ENCODE assay signal across 8 mouse cellular contexts in the genomic region with DNA sequence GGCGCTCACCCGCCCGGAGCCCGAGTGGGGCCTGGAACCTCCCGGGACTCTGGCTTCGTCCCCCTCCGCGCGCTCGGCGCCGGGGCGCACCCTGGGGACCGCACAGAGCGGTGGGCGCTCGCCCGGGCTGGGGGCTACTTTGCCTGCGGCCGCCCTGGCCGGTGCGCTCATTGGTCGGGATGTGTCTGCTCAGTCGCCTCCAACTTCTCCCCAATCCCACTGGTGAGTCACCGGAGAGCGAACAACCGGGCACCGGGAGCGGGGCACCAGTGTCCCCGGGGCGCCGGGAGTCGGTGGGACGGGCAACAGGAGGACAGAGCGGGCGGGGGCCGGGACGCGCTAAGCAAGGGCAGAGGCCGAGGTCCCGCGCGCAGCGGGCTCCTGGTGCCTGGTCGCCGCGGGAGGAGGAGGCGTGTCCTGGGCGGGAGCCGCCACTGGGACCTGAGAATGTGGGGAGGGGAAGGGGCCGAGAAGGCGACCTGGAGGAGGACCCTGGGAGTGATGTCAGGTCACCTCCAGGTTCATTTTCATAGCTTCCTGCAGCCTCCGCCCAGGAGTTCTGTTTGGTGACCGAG. TPM values are rescaled to one million over a fixed set of nuclear protein-coding genes. Genes with fewer than 3 reads are reported as not detected.
DNase-seq lines count a peak whose midpoint lies in the region; ATAC-seq and TF ChIP-seq lines count a peak whose summit lies in the region.

No protein-coding gene starts in this region.

- WGBS in forebrain, embryonic 15.5 days, result under 1% methylated on average over 54 of the region's 54 CpGs
- 1% methylated on average over 28 of the region's 54 CpGs for WGBS in lung, postnatal 0 days

- H3K9me3 ChIP-seq in ES-E14 (ENCODE audit: control insufficient read depth, insufficient read depth, low read depth, low read length), result no peaks in the 10 kb centered on the region
- H3K9me3 ChIP-seq in forebrain, embryonic 15.5 days, result no peaks in the 10 kb centered on the region
- H3K9me3 ChIP-seq in lung, postnatal 0 days (ENCODE audit: low read length), result no peaks in the 10 kb centered on the region

- H3K9ac ChIP-seq in ES-E14 (ENCODE audit: insufficient read depth, low read depth, low read length, poor library complexity, severe bottlenecking), result peak overlapping the region; percentile 94
- H3K9ac ChIP-seq in forebrain, embryonic 15.5 days (replicated peaks), result peak overlapping the region; percentile 65
- peak overlapping the region; percentile 43 for H3K9ac ChIP-seq in lung, postnatal 0 days (replicated peaks; ENCODE audit: low read depth)

- peak overlapping the region; percentile 100 for H3K4me2 ChIP-seq in forebrain, embryonic 15.5 days (replicated peaks)
- H3K4me2 ChIP-seq in lung, postnatal 0 days (replicated peaks; ENCODE audit: low read depth, low read length), result peak overlapping the region; percentile 90

- in situ Hi-C loops in ES-E14 (cut with MboI; ENCODE audit: low sequenced_read_pairs in 2 of 2, unreplicated experiment in 2 of 2), result no loop called here

- TF ChIP-seq CTCF in lung, postnatal 0 days (IDR thresholded peaks at IDR 0.05), result no peak

- intact Hi-C loops in heart, postnatal 14 days (cut with DNase I), result loop anchor here (10.0 kb wide), 1 partner anchor 119 kb away; no protein-coding TSS in a partner anchor

- peak; percentile 88 for ATAC-seq in forebrain, embryonic 15.5 days (replicated peaks)
- ATAC-seq in lung, postnatal 0 days, result peak; percentile 78
- ATAC-seq in erythroid progenitor cell, adult 5-6 weeks (replicated peaks; ENCODE audit: low FRiP score, poor library complexity, severe bottlenecking), result no peak

- peak; percentile 68 for DNase-seq in ES-E14 (ENCODE audit: low read depth, low spot score)
- peak; percentile 23 to 26 for DNase-seq in adrenal gland, postnatal 4 days (ENCODE audit: low spot score in 2 of 2)
- peak; percentile 57 to 63 for DNase-seq in heart, postnatal 14 days
- DNase-seq in kidney, postnatal 25 days, result peak; percentile 76 to 91
- peak; percentile 54 for DNase-seq in lung, postnatal 0 days (ENCODE audit: low spot score)
- DNase-seq in retina, postnatal 1 day, result peak; percentile 65

- H3K36me3 ChIP-seq in ES-E14 (ENCODE audit: control insufficient read depth, insufficient read depth, low read length, poor library complexity, severe bottlenecking), result no peaks in the 10 kb centered on the region
- no peaks in the 10 kb centered on the region for H3K36me3 ChIP-seq in forebrain, embryonic 15.5 days
- no peaks in the 10 kb centered on the region for H3K36me3 ChIP-seq in lung, postnatal 0 days (ENCODE audit: insufficient read depth, low read length)

- peaks cover 4 to 11% of the 10 kb centered on the region in 2 experiments; a peak in 1 of 4 replicates for H3K4me1 ChIP-seq in ES-E14 (ENCODE audit: control insufficient read depth in 2 of 2, insufficient read depth in 2 of 2, low read length in 2 of 2, poor library complexity in 1 of 2)
- H3K4me1 ChIP-seq in forebrain, embryonic 15.5 days, result peaks cover 10% of the 10 kb centered on the region; the same call in 1 of the 2 replicates
- no peaks in the 10 kb centered on the region for H3K4me1 ChIP-seq in lung, postnatal 0 days (ENCODE audit: insufficient read depth, low read depth, low read length)

- TF ChIP-seq EP300 in lung, postnatal 0 days (IDR thresholded peaks at IDR 0.05), result no peak

- H3K27ac ChIP-seq in ES-E14 (ENCODE audit: insufficient read depth, low read depth, low read length, poor library complexity, severe bottlenecking), result peak overlapping the region; percentile 88
- H3K27ac ChIP-seq in forebrain, embryonic 15.5 days (replicated peaks), result 0 out of 2 replicates have a peak overlapping the region, but pooled peaks have one; percentile 21
- H3K27ac ChIP-seq in lung, postnatal 0 days (ENCODE audit: low read length), result peak overlapping the region; percentile 76

- H3K4me3 ChIP-seq in ES-E14 (ENCODE audit: insufficient read depth in 1 of 2, low read depth in 1 of 2, low read length in 2 of 2, poor library complexity in 1 of 2, severe bottlenecking in 1 of 2), result peak overlapping the region; percentile 84 to 87
- H3K4me3 ChIP-seq in forebrain, embryonic 15.5 days, result peak overlapping the region; percentile 69
- peak overlapping the region; percentile 56 for H3K4me3 ChIP-seq in lung, postnatal 0 days (ENCODE audit: low read depth, low read length)

- H3K27me3 ChIP-seq in forebrain, embryonic 15.5 days, result peaks cover 9% of the 10 kb centered on the region; the same call in 1 of the 2 replicates
- no peaks in the 10 kb centered on the region; the same call in 1 of the 2 replicates for H3K27me3 ChIP-seq in lung, postnatal 0 days (replicated peaks; ENCODE audit: insufficient read depth, low read length)

TF ChIP-seq in ES-E14, 5 proteins besides CTCF, POLR2A, EP300 and RAD21:
- TF ChIP-seq CHD2 (IDR thresholded peaks at IDR 0.05; ENCODE audit: low read depth, low read length), result no peak
- no peak for TF ChIP-seq ZC3H11A (IDR thresholded peaks at IDR 0.05; ENCODE audit: borderline replicate concordance, low read depth, low read length)
- no peak for TF ChIP-seq HCFC1 (IDR thresholded peaks at IDR 0.05; ENCODE audit: borderline replicate concordance, insufficient read depth, low read length)
- no peak for TF ChIP-seq ZNF384 (IDR thresholded peaks at IDR 0.05; ENCODE audit: low read depth, low read length)
- TF ChIP-seq MAFK (IDR thresholded peaks at IDR 0.05; ENCODE audit: insufficient read depth, low read depth, low read length), result no peak
TF ChIP-seq in ES-E14: peak in this region for 0.

RNA-seq across cellular contexts. Expression of a gene that starts 54.4 kb away (rescaled TPM):
- total RNA-seq in ES-E14 (2012; rRNA removed), result 37.5 and 73.3 TPM in 2 replicates
- total RNA-seq in adrenal gland, postnatal 4 days (2021), result 10 to 100 TPM; 27.5 to 45.8 TPM
- 2.6 and 3.3 TPM in 2 replicates for polyA plus RNA-seq in forebrain, embryonic 15.5 days (2015; fragmentation: Nextera tagmentation; extraction: Ambion mirVana)
- total RNA-seq in heart, postnatal 14 days (2021), result 10 to 100 TPM; 10.2 to 11.9 TPM
- 14.2 and 16.5 TPM in 2 replicates for polyA plus RNA-seq in lung, postnatal 0 days (2015; fragmentation: Nextera tagmentation; extraction: Ambion mirVana)
- total RNA-seq in erythroid progenitor cell, adult 5-6 weeks (2015; ENCODE audit: low replicate concordance), result 1.4 TPM in 1 of 2 replicates, not detected in the other
- total RNA-seq in erythroid progenitor cell, adult 5-6 weeks (2017; ENCODE audit: low replicate concordance), result 0.13 TPM in 1 of 2 replicates, not detected in the other

Comparison
In these comparisons a context has a peak if more than half of its experiments do, and no peak if none do; other contexts are left out.
1. DNase-seq: peak in every context shown above with its lines; median percentile 84 in kidney, postnatal 25 days; 68 in ES-E14; 65 in retina, postnatal 1 day; 60 in heart, postnatal 14 days; 54 in lung, postnatal 0 days; 24 in adrenal gland, postnatal 4 days.
2. H3K27ac ChIP-seq: peak in every context shown above with its lines; median percentile 88 in ES-E14; 76 in lung, postnatal 0 days; 21 in forebrain, embryonic 15.5 days.
3. H3K9ac ChIP-seq: peak in every context shown above with its lines; median percentile 94 in ES-E14; 65 in forebrain, embryonic 15.5 days; 43 in lung, postnatal 0 days.
4. RNA of a gene that starts 54.4 kb away (total RNA-seq): 37.5 to 73.3 TPM in ES-E14, 27.5 to 45.8 TPM in adrenal gland, postnatal 4 days and 10.2 to 11.9 TPM in heart, postnatal 14 days; 0.13 to 1.4 TPM in erythroid progenitor cell, adult 5-6 weeks; every median in the first group is over 4 times any median in the second.
5. Peak in every context shown above with its lines, with median percentiles within 50 percentile points of each other: H3K4me3 ChIP-seq.